28 mouse cellular contexts compared by ENCODE assay signal in genomic region chr5:111197727-111198126, GRCm38 (mm10).
DNase-seq lines count a peak whose midpoint lies in the region; ATAC-seq and TF ChIP-seq lines count a peak whose summit lies in the region.
"Had no signal": no experiment of that assay in that cellular context is flagged by ENCODE, and none has a peak within 500 bp of the region (broad histone marks: within the 10 kb centered on the region; RNA-seq: fewer than 3 reads in every experiment).

No protein-coding gene starts in this region.

- H3K9ac ChIP-seq in forebrain, embryonic 14.5 days (ENCODE audit: low read length), result no peak overlapping the region
- no peak overlapping the region for H3K9ac ChIP-seq in forebrain, embryonic 11.5 days (ENCODE audit: low read length)
- H3K9ac ChIP-seq in midbrain, embryonic 14.5 days (replicated peaks; ENCODE audit: low read length), result no peak overlapping the region
- H3K9ac ChIP-seq in midbrain, postnatal 0 days (replicated peaks; ENCODE audit: low read length, poor library complexity, severe bottlenecking), result no peak overlapping the region
- H3K9ac ChIP-seq: embryonic facial prominence, embryonic 12.5 days; kidney, embryonic 15.5 days; limb, embryonic 12.5 days; liver, embryonic 15.5 days; lung, embryonic 15.5 days; midbrain, embryonic 12.5 days had no signal

- H3K4me1 ChIP-seq in forebrain, embryonic 14.5 days (ENCODE audit: control insufficient read depth, insufficient read depth, low read length), result peaks cover 53% of the 10 kb centered on the region
- H3K4me1 ChIP-seq in forebrain, embryonic 11.5 days (replicated peaks; ENCODE audit: control insufficient read depth, insufficient read depth, low read length), result peaks cover 20% of the 10 kb centered on the region
- peaks cover 66% of the 10 kb centered on the region for H3K4me1 ChIP-seq in midbrain, embryonic 14.5 days (ENCODE audit: control insufficient read depth, insufficient read depth, low read length)
- peaks cover 54% of the 10 kb centered on the region for H3K4me1 ChIP-seq in midbrain, embryonic 10.5 days
- H3K4me1 ChIP-seq in midbrain, postnatal 0 days (ENCODE audit: insufficient read depth, low read length), result peaks cover 36% of the 10 kb centered on the region
- H3K4me1 ChIP-seq in heart, embryonic 10.5 days, result peaks cover 24% of the 10 kb centered on the region
- H3K4me1 ChIP-seq: liver, embryonic 15.5 days had no signal

- H3K9me3 ChIP-seq in forebrain, embryonic 14.5 days (replicated peaks; ENCODE audit: control insufficient read depth, low read length), result no peaks in the 10 kb centered on the region
- no peaks in the 10 kb centered on the region for H3K9me3 ChIP-seq in forebrain, embryonic 11.5 days (ENCODE audit: control insufficient read depth, low read length)
- no peaks in the 10 kb centered on the region for H3K9me3 ChIP-seq in midbrain, embryonic 14.5 days (ENCODE audit: control insufficient read depth, low read length)
- no peaks in the 10 kb centered on the region for H3K9me3 ChIP-seq in midbrain, embryonic 10.5 days (replicated peaks)
- H3K9me3 ChIP-seq in midbrain, postnatal 0 days (ENCODE audit: low read length), result no peaks in the 10 kb centered on the region
- no peaks in the 10 kb centered on the region for H3K9me3 ChIP-seq in heart, embryonic 10.5 days
- H3K9me3 ChIP-seq: embryonic facial prominence, embryonic 12.5 days; forebrain, embryonic 10.5 days; kidney, embryonic 15.5 days; limb, embryonic 12.5 days; liver, embryonic 15.5 days; lung, embryonic 15.5 days; midbrain, embryonic 12.5 days had no signal

- no peak overlapping the region for H3K4me2 ChIP-seq in forebrain, embryonic 14.5 days (ENCODE audit: low read length)
- H3K4me2 ChIP-seq in forebrain, embryonic 11.5 days (ENCODE audit: low read depth, low read length, severe bottlenecking), result no peak overlapping the region
- no peak overlapping the region for H3K4me2 ChIP-seq in midbrain, embryonic 14.5 days (ENCODE audit: low read length)
- H3K4me2 ChIP-seq in midbrain, postnatal 0 days (ENCODE audit: low read depth, low read length, poor library complexity, severe bottlenecking), result 0 out of 2 replicates have a peak overlapping the region, but pooled peaks have one; percentile 1
- H3K4me2 ChIP-seq: embryonic facial prominence, embryonic 12.5 days; kidney, embryonic 15.5 days; limb, embryonic 12.5 days; liver, embryonic 15.5 days; lung, embryonic 15.5 days; midbrain, embryonic 12.5 days had no signal

- 82% methylated on average over 15 of the region's 15 CpGs for WGBS in forebrain, embryonic 14.5 days
- WGBS in forebrain, embryonic 11.5 days, result 87% methylated on average over 15 of the region's 15 CpGs
- 64% methylated on average over 15 of the region's 15 CpGs for WGBS in midbrain, embryonic 14.5 days
- WGBS in midbrain, embryonic 10.5 days, result 90% methylated on average over 15 of the region's 15 CpGs
- 60% methylated on average over 15 of the region's 15 CpGs for whole genome bisulfite sequencing in midbrain, postnatal 0 days
- WGBS in heart, embryonic 10.5 days, result 67% methylated on average over 15 of the region's 15 CpGs

- no peaks in the 10 kb centered on the region; the same call in 1 of the 2 replicates for H3K27me3 ChIP-seq in forebrain, embryonic 14.5 days (replicated peaks; ENCODE audit: control insufficient read depth, insufficient read depth, low read length)
- H3K27me3 ChIP-seq in forebrain, embryonic 11.5 days (ENCODE audit: control insufficient read depth, insufficient read depth, low read length), result no peaks in the 10 kb centered on the region; the same call in 1 of the 2 replicates
- no peaks in the 10 kb centered on the region for H3K27me3 ChIP-seq in midbrain, embryonic 14.5 days (ENCODE audit: control insufficient read depth, insufficient read depth, low read length)
- 0 out of 2 replicates have a peak, but pooled peaks cover 5% of the 10 kb centered on the region for H3K27me3 ChIP-seq in midbrain, embryonic 10.5 days (ENCODE audit: low read depth, poor library complexity, severe bottlenecking)
- H3K27me3 ChIP-seq in midbrain, postnatal 0 days (ENCODE audit: insufficient read depth, low read length), result no peaks in the 10 kb centered on the region
- H3K27me3 ChIP-seq in heart, embryonic 10.5 days (ENCODE audit: insufficient read depth, poor library complexity, severe bottlenecking), result peaks cover 44% of the 10 kb centered on the region
- H3K27me3 ChIP-seq: embryonic facial prominence, embryonic 12.5 days; kidney, embryonic 15.5 days; lung, embryonic 15.5 days; midbrain, embryonic 12.5 days had no signal

- no peak overlapping the region for H3K27ac ChIP-seq in forebrain, embryonic 14.5 days (ENCODE audit: low read depth, low read length)
- H3K27ac ChIP-seq in forebrain, embryonic 11.5 days (ENCODE audit: low read depth, low read length), result no peak overlapping the region
- 0 out of 2 replicates have a peak overlapping the region, but pooled peaks have one; percentile 5 for H3K27ac ChIP-seq in midbrain, embryonic 14.5 days (replicated peaks; ENCODE audit: low read depth, low read length)
- no peak overlapping the region for H3K27ac ChIP-seq in midbrain, embryonic 10.5 days (replicated peaks)
- no peak overlapping the region for H3K27ac ChIP-seq in midbrain, postnatal 0 days (ENCODE audit: low read depth, low read length)
- H3K27ac ChIP-seq in heart, embryonic 10.5 days, result no peak overlapping the region
- H3K27ac ChIP-seq: embryonic facial prominence, embryonic 12.5 days; forebrain, embryonic 10.5 days; kidney, embryonic 15.5 days; left cerebral cortex, adult 2 months; limb, embryonic 12.5 days; liver, embryonic 15.5 days; lung, embryonic 15.5 days; midbrain, embryonic 12.5 days had no signal

- DNase-seq in forebrain, embryonic 14.5 days (ENCODE audit: low spot score), result peak; percentile 47
- no peak for DNase-seq in forebrain, embryonic 11.5 days (ENCODE audit: low spot score)
- peak; percentile 64 for DNase-seq in midbrain, embryonic 14.5 days
- DNase-seq in midbrain, embryonic 10.5 days (ENCODE audit: low spot score), result no peak
- peak; percentile 44 for DNase-seq in brain, adult 2 months (ENCODE audit: low read depth, low spot score)
- peak; percentile 79 for DNase-seq in midbrain, postnatal 0 days (ENCODE audit: low spot score)
- DNase-seq in kidney, adult 9 months, result no peak
- no peak for DNase-seq in heart, embryonic 10.5 days (ENCODE audit: low spot score)
- DNase-seq: adrenal gland, adult 2 months; adrenal gland, postnatal 36 days; cerebellum, adult 8-10 months; cerebellum, postnatal 25 days; gastrocnemius, postnatal 14 days; heart, postnatal 36 days; kidney, adult 11 months; kidney, postnatal 25 days; thymus, postnatal 4 days had no signal

- no peak for TF ChIP-seq CTCF in midbrain, postnatal 0 days (IDR thresholded peaks at IDR 0.05)

- ATAC-seq in forebrain, embryonic 14.5 days, result no peak
- ATAC-seq in forebrain, embryonic 11.5 days (replicated peaks; ENCODE audit: low FRiP score), result no peak
- no peak for ATAC-seq in midbrain, embryonic 14.5 days (ENCODE audit: low FRiP score, low TSS enrichment)
- no peak for ATAC-seq in midbrain, postnatal 0 days (ENCODE audit: low FRiP score)
- ATAC-seq: activated CD4-positive, CD25-positive, alpha-beta regulatory T cell, adult 4 months; inflammation-experienced regulatory T-cells, adult 6 months had no signal

- no peaks in the 10 kb centered on the region for H3K36me3 ChIP-seq in forebrain, embryonic 14.5 days (ENCODE audit: control insufficient read depth, insufficient read depth, low read length)
- no peaks in the 10 kb centered on the region for H3K36me3 ChIP-seq in forebrain, embryonic 11.5 days (ENCODE audit: control insufficient read depth, insufficient read depth, low read length)
- no peaks in the 10 kb centered on the region for H3K36me3 ChIP-seq in midbrain, embryonic 14.5 days (ENCODE audit: control insufficient read depth, insufficient read depth, low read length)
- H3K36me3 ChIP-seq in midbrain, embryonic 10.5 days, result no peaks in the 10 kb centered on the region
- no peaks in the 10 kb centered on the region for H3K36me3 ChIP-seq in midbrain, postnatal 0 days (ENCODE audit: insufficient read depth, low read length)
- no peaks in the 10 kb centered on the region for H3K36me3 ChIP-seq in heart, embryonic 10.5 days
- H3K36me3 ChIP-seq: embryonic facial prominence, embryonic 12.5 days; forebrain, embryonic 10.5 days; limb, embryonic 12.5 days; liver, embryonic 15.5 days; lung, embryonic 15.5 days; midbrain, embryonic 12.5 days had no signal

- no peak overlapping the region for H3K4me3 ChIP-seq in forebrain, embryonic 14.5 days (ENCODE audit: low read depth, low read length)
- no peak overlapping the region for H3K4me3 ChIP-seq in forebrain, embryonic 11.5 days (ENCODE audit: low read depth, low read length)
- no peak overlapping the region for H3K4me3 ChIP-seq in midbrain, embryonic 14.5 days (replicated peaks; ENCODE audit: low read depth, low read length)
- no peak overlapping the region for H3K4me3 ChIP-seq in midbrain, embryonic 10.5 days
- no peak overlapping the region for H3K4me3 ChIP-seq in midbrain, postnatal 0 days (ENCODE audit: low read depth, low read length)
- H3K4me3 ChIP-seq in heart, embryonic 10.5 days, result no peak overlapping the region
- H3K4me3 ChIP-seq: embryonic facial prominence, embryonic 12.5 days; forebrain, embryonic 10.5 days; kidney, embryonic 15.5 days; left cerebral cortex, adult 2 months; limb, embryonic 12.5 days; liver, embryonic 15.5 days; lung, embryonic 15.5 days; midbrain, embryonic 12.5 days; myocyte had no signal

Comparison
In these comparisons a context has a peak if more than half of its experiments do, and no peak if none do; other contexts are left out.
1. DNase-seq: peak in forebrain, embryonic 14.5 days (single experiment), midbrain, embryonic 14.5 days (single experiment), brain, adult 2 months (single experiment) and midbrain, postnatal 0 days (single experiment); none in forebrain, embryonic 11.5 days (single experiment), midbrain, embryonic 10.5 days (single experiment), kidney, adult 9 months (single experiment) and heart, embryonic 10.5 days (single experiment).